Mouse (Mus musculus): ENCODE data around the gene Trim65. TPM values are rescaled to one million over a fixed set of nuclear protein-coding genes. Genes with fewer than 3 reads are reported as not detected.

Gene Trim65
- 2.2 and 2.3 TPM in 2 replicates for polyA plus RNA-seq (2016; fragmentation: Nextera tagmentation; extraction: Ambion mirVana)

- ATAC-seq (ENCODE audit: low FRiP score): peak; percentile 81
- peak within 1 kb of the TSS; percentile 89 for H3K27ac ChIP-seq
- H3K27me3 ChIP-seq: no peaks in the 10 kb centered on the region
- H3K4me2 ChIP-seq (replicated peaks): peak within 1 kb of the TSS; percentile 67
- H3K4me3 ChIP-seq: peak within 1 kb of the TSS; percentile 47
- H3K9me3 ChIP-seq (replicated peaks): no peaks in the 10 kb centered on the region
- peaks cover 29% of the 10 kb centered on the region for H3K4me1 ChIP-seq
- WGBS: 2% methylated on average over 69 of the region's 69 CpGs
- peaks cover 39% of the 10 kb centered on the region for H3K36me3 ChIP-seq
- H3K9ac ChIP-seq: peak within 1 kb of the TSS; percentile 67
Observed at GRCm38 (mm10) chr11:116130488-116131205, at the start of gene Trim65. Gene Trim65, minus strand, starts transcription at chr11:116131128.

GRCm38 (mm10) chr11:116178411-116179121 lies 47.6 kb upstream of the Trim65 start:
- H3K4me2 ChIP-seq (replicated peaks): no peak overlapping the region
- ATAC-seq (ENCODE audit: low FRiP score): no peak
- H3K4me1 ChIP-seq: no peaks in the 10 kb centered on the region
- 0 out of 2 replicates have a peak overlapping the region, but pooled peaks have one; percentile 8 for H3K9ac ChIP-seq
- WGBS: 94% methylated on average over 20 of the region's 20 CpGs
- no peak overlapping the region for H3K27ac ChIP-seq
- H3K4me3 ChIP-seq: no peak overlapping the region
- no peaks in the 10 kb centered on the region for H3K27me3 ChIP-seq
- no peaks in the 10 kb centered on the region for H3K9me3 ChIP-seq (replicated peaks)
- H3K36me3 ChIP-seq: peaks cover 79% of the 10 kb centered on the region

GRCm38 (mm10) chr11:116176010-116176409 lies 45.1 kb upstream of the Trim65 start:
- H3K27ac ChIP-seq: no peak overlapping the region
- no peaks in the 10 kb centered on the region for H3K9me3 ChIP-seq (replicated peaks)
- no peaks in the 10 kb centered on the region for H3K27me3 ChIP-seq
- no peak overlapping the region for H3K4me3 ChIP-seq
- no peak overlapping the region for H3K4me2 ChIP-seq (replicated peaks)
- no peaks in the 10 kb centered on the region for H3K4me1 ChIP-seq
- H3K36me3 ChIP-seq: peaks cover 83% of the 10 kb centered on the region
- no peak overlapping the region for H3K9ac ChIP-seq
- 90% methylated on average over 7 of the region's 7 CpGs for WGBS
- ATAC-seq (ENCODE audit: low FRiP score): no peak

DNA sequence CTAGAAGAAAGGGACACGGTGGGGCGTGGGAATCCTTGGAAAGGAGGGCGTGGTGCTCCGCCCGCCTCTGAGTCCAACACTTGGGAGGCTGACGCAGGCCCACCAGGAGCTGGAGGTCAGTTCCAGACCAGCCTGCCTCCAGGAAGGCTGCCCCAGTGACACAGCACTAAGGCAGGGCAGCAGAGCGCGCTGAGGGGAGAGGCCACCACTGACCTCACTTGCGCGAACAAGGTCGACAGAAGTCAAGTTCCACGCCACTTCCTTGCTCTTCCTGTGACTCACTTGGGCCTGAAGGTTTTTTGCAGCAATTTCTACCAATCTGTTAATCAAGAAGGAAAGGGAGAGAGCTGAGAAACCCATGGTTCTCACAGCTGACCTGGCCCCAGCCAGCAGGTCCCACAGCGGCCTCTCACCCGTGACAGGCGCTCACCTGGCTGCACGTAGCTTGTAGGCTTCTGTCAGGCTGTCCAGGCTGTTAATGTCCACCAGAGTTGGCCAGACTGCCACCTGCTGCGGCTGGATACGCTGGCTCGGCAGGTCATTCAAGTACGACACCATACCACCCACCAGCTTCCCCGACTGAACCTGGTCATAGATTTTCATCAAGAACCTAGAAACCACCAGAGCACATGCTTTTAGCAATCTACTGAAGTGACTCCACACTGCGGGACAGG lies 44.0 kb upstream of the Trim65 start:
- H3K9me3 ChIP-seq (replicated peaks): no peaks in the 10 kb centered on the region
- H3K27ac ChIP-seq: no peak overlapping the region
- H3K36me3 ChIP-seq: peaks cover 74% of the 10 kb centered on the region
- 93% methylated on average over 22 of the region's 22 CpGs for WGBS
- no peaks in the 10 kb centered on the region for H3K27me3 ChIP-seq
- no peak for ATAC-seq (ENCODE audit: low FRiP score)
- H3K4me1 ChIP-seq: no peaks in the 10 kb centered on the region
- no peak overlapping the region for H3K4me2 ChIP-seq (replicated peaks)
- no peak overlapping the region for H3K9ac ChIP-seq
- no peak overlapping the region for H3K4me3 ChIP-seq

- no peak overlapping the region for H3K27ac ChIP-seq
- H3K9me3 ChIP-seq (replicated peaks): no peaks in the 10 kb centered on the region
- no peak overlapping the region for H3K4me2 ChIP-seq (replicated peaks)
- H3K27me3 ChIP-seq: no peaks in the 10 kb centered on the region
- 83% methylated on average over 2 of the region's 2 CpGs for WGBS
- H3K36me3 ChIP-seq: peaks cover 48% of the 10 kb centered on the region
- H3K4me3 ChIP-seq: no peak overlapping the region
- H3K9ac ChIP-seq: no peak overlapping the region
- ATAC-seq (ENCODE audit: low FRiP score): no peak
- peaks cover 7% of the 10 kb centered on the region for H3K4me1 ChIP-seq
Observed at GRCm38 (mm10) chr11:116171959-116172358, 41.0 kb upstream of the Trim65 start.

DNA sequence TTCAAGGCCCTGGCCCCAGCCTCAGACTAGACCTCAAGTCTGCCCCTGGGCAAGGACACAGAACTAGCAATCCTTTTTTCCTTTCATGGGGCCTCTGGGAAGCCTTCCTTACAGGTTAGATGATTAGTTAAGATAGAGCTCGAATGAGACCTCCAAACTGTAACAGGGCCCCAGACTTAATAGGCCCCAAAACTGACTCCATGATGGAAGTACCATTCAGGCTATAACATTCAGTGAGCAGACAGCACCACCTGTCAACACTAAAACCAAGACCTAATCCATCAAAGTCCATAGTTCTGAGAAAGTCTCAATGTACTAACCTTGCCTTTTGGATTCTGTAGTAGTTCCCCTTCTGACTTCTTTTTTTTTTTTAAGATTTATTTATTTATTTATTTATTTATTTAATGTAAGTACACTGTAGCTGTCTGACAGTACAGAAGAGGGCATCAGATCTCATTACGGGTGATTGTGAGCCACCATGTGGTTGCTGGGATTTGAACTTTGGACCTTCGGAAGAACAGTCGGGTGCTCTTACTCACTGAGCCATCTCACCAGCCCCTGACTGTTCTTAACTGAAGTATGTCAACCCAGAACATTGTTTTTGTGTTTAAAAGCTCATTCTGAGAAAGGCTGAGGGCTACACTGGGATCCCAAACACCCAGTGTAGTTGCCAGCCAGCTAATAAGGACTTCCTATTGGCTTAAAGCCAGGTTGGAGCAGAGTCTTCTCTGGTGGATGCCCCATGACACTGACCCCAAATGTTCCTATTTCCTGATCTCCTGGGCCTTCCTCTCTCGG lies 39.3 kb upstream of the Trim65 start:
- no peak overlapping the region for H3K9ac ChIP-seq
- H3K4me2 ChIP-seq (replicated peaks): no peak overlapping the region
- peaks cover 22% of the 10 kb centered on the region for H3K4me1 ChIP-seq
- ATAC-seq (ENCODE audit: low FRiP score): no peak
- H3K27me3 ChIP-seq: no peaks in the 10 kb centered on the region
- H3K9me3 ChIP-seq (replicated peaks): no peaks in the 10 kb centered on the region
- H3K4me3 ChIP-seq: no peak overlapping the region
- no peak overlapping the region for H3K27ac ChIP-seq
- H3K36me3 ChIP-seq: peaks cover 43% of the 10 kb centered on the region
- 92% methylated on average over 5 of the region's 5 CpGs for WGBS

DNA sequence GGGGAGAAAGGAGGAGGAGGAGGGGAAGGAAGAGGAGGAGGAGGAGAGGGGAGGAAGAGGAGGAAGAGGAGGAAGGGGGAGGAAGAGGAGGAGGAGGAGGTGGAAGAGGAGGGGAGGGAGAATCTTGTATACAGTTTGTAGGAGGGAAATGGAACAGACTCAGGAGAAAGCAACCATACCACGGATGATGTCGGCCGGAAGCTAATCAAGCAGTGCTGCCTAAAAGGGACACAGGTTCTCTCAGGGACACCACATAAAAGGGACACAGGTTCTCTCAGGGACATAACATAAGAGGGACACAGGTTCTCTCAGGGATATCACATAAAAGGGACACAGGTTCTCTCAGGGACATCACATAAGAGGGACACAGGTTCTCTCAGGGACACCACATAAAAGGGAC lies 38.3 kb upstream of the Trim65 start:
- H3K36me3 ChIP-seq: peaks cover 42% of the 10 kb centered on the region
- no peak for ATAC-seq (ENCODE audit: low FRiP score)

DNA sequence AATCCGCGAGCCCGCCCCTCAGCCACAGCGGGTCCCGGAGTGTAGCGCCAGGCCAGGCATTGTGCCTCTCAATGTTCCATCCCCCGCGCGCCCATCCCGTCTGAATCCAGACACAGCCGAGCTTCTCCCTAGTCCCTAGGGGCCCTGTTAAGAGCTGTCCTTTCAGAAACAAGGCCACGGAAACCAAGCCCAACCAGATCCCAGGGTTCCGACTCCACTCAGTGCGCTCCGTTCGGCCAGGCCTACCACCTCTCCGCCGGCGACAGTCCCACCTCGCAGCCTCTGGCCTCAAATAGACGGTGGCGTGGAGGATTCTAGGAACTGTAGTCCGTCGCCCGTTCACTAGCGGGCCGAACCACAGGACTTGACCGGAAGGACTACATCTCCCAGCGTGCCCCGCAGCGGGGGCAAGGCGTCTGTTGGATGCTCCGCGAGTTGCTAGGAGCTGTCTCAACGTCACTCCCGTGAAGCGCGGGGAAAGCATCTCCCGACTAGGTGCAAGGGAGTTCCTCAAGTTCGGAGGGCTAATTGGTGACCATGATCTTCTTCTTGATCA lies 37.0 kb upstream of the Trim65 start, which contains the start of gene Fbf1:
Gene Fbf1, minus strand, starts transcription at position 283 of the 556 bp plus-strand sequence.
- H3K36me3 ChIP-seq: peaks cover 41% of the 10 kb centered on the region
- no peaks in the 10 kb centered on the region for H3K9me3 ChIP-seq (replicated peaks)
- under 1% methylated on average over 40 of the region's 40 CpGs for WGBS
- H3K4me3 ChIP-seq: peak within 1 kb of the TSS; percentile 69
- no peaks in the 10 kb centered on the region for H3K27me3 ChIP-seq
- H3K27ac ChIP-seq: peak within 1 kb of the TSS; percentile 93
- H3K9ac ChIP-seq: peak within 1 kb of the TSS; percentile 74
- peak within 1 kb of the TSS; percentile 74 for H3K4me2 ChIP-seq (replicated peaks)
- peaks cover 27% of the 10 kb centered on the region for H3K4me1 ChIP-seq
- ATAC-seq (ENCODE audit: low FRiP score): peak; percentile 98

More for the DNA sequence above, 38.3 kb upstream of the Trim65 start:
- Histone ChIP-seq H3K4me1 (peaks cover 22% of the 10 kb centered on the region), H3K27ac (no peak overlapping the region), H3K9ac (no peak overlapping the region), H3K4me3 (no peak overlapping the region), H3K4me2 (replicated peaks) (no peak overlapping the region), H3K27me3 (no peaks in the 10 kb centered on the region), H3K9me3 (replicated peaks) (no peaks in the 10 kb centered on the region)
- WGBS: 86% methylated on average over 3 of the region's 3 CpGs

DNA sequence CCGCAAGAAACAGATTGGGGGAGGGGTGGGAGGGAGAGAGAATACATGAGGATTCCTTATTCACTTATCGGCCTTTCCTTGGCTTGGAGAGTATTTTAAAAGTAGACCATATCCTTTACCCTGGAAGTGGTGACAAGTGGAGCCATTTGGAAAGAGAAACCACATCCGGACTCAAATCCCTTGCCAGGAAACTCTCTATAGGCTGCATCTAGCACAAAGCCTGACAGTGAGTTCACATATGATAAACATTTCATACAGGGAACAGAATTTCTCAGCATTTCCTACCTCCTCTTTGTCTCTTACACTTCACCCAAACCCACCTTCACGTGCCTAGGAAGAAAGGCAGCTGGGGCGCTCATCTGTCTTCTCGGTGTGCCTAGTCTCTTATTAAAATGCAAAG lies 36.3 kb upstream of the Trim65 start:
- WGBS: 16% methylated on average over 6 of the region's 6 CpGs
- no peak for ATAC-seq (ENCODE audit: low FRiP score)

DNA sequence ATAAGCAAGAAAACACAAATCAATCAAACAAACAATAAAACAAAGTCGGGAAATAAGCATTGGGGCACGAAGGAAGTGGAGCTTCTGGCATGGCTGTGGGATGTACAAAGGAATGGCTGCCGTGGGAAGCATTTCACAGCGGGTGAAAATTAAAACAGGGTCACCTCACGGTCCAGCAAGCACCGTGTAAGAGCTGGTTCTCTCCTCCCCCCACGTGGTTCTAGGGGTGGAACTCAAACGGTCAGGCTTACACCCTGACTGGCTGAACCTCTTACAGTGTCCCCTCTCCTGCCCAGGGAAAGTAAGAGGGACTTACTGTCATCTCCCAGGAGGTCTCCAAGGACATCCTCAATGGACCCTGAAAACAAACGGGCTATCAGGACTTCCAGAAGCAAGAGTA lies 32.1 kb upstream of the Trim65 start:
- Histone ChIP-seq H3K4me1 (peaks cover 34% of the 10 kb centered on the region), H3K9ac (no peak overlapping the region), H3K9me3 (replicated peaks) (no peaks in the 10 kb centered on the region), H3K36me3 (peaks cover 65% of the 10 kb centered on the region), H3K27me3 (no peaks in the 10 kb centered on the region), H3K4me2 (replicated peaks) (no peak overlapping the region), H3K4me3 (no peak overlapping the region), H3K27ac (no peak overlapping the region)
- no peak for ATAC-seq (ENCODE audit: low FRiP score)
- WGBS: 23% methylated on average over 9 of the region's 9 CpGs

More for the DNA sequence above, 36.3 kb upstream of the Trim65 start:
- Histone ChIP-seq H3K4me1 (peaks cover 34% of the 10 kb centered on the region), H3K36me3 (peaks cover 35% of the 10 kb centered on the region), H3K9ac (peak overlapping the region; percentile 74), H3K4me3 (peak overlapping the region; percentile 69), H3K27ac (peak overlapping the region; percentile 93), H3K27me3 (no peaks in the 10 kb centered on the region), H3K4me2 (replicated peaks) (peak overlapping the region; percentile 74), H3K9me3 (replicated peaks) (no peaks in the 10 kb centered on the region)

DNA sequence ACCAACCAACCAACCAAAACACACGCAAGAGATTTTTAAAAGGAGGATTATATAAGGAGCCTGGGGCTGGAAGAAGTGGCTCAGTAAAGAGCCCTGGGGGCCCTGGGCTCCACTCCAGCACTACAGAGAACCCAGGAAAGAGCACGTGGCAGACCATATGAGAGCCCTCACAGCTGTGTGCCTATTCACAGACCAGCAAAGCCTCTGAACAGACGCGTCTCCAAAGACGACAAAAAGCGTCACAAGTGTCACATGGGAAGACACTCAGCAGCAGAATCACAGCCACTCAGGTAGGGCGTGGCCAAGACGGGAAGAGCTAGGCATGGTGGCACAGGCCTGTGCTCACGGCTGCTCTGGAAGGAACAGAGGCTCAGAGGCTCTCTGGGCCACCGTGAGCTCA lies 31.2 kb upstream of the Trim65 start:
- Histone ChIP-seq H3K36me3 (peaks cover 73% of the 10 kb centered on the region), H3K4me3 (no peak overlapping the region), H3K4me1 (peaks cover 33% of the 10 kb centered on the region), H3K9ac (no peak overlapping the region), H3K27me3 (no peaks in the 10 kb centered on the region), H3K27ac (no peak overlapping the region), H3K9me3 (replicated peaks) (no peaks in the 10 kb centered on the region), H3K4me2 (replicated peaks) (no peak overlapping the region)
- 78% methylated on average over 10 of the region's 10 CpGs for WGBS
- no peak for ATAC-seq (ENCODE audit: low FRiP score)

Data from hindbrain, embryonic 12.5 days (tissue).